Mouse (Mus musculus) MEL (cell line): ENCODE measurements at regions not wholly inside any gene's neighbourhood (a gene's known extent, or its start where the extent isn't known, plus 50 kb on each side); places are given as distances from the start of the nearest gene placed in this dataset.

ENCODE experiments used
- CTCF ChIP-seq, 3 experiments: IDR thresholded peaks in 2 of 3; conservative IDR thresholded peaks in 1 of 3; 2 replicates each; pipeline ENCODE4 v1.5.1; 2011 to 2012; ENCODE audit warnings: low read length in 3 of 3, low read depth in 2 of 3, mild to moderate bottlenecking in 2 of 3, improper control_type of control experiment in 1 of 3, inconsistent platforms in 1 of 3, mixed read lengths in 1 of 3, moderate library complexity in 1 of 3; ENCODE audit not compliant: control insufficient read depth in 1 of 3, insufficient read depth in 1 of 3, poor library complexity in 1 of 3, severe bottlenecking in 1 of 3
- GABPA ChIP-seq: IDR thresholded peaks from 2 replicates; pipeline ENCODE4 v1.6.1; 2012; ENCODE audit warnings: low read depth, mild to moderate bottlenecking, inconsistent platforms, low read length, improper control_type of control experiment, moderate library complexity

GRCm38 (mm10) chr2:137329995-137330394, 213.6 kb upstream of the Jag1 start:
- TF ChIP-seq GABPA (no peak), CTCF (IDR thresholded peaks at IDR 0.05 in 2 of 3, conservative IDR thresholded peaks at IDR 0.05 in 1 of 3; ENCODE audit: control insufficient read depth in 1 of 3, insufficient read depth in 1 of 3, low read depth in 2 of 3, low read length in 3 of 3, poor library complexity in 1 of 3, severe bottlenecking in 1 of 3) (no peak)
